Mouse (Mus musculus): ENCODE data around the gene A630010A05Rik. TPM values are rescaled to one million over a fixed set of nuclear protein-coding genes. Genes with fewer than 3 reads are reported as not detected.
"Not testable (repeated sequence)": the region's sequence is repeated elsewhere in the genome, so short reads cannot be mapped to it uniquely, and the experiment has no call there.

A630010A05Rik gene
- not detected in 2 replicates for polyA plus RNA-seq (2016; fragmentation: Nextera tagmentation; extraction: Ambion mirVana)

DNA sequence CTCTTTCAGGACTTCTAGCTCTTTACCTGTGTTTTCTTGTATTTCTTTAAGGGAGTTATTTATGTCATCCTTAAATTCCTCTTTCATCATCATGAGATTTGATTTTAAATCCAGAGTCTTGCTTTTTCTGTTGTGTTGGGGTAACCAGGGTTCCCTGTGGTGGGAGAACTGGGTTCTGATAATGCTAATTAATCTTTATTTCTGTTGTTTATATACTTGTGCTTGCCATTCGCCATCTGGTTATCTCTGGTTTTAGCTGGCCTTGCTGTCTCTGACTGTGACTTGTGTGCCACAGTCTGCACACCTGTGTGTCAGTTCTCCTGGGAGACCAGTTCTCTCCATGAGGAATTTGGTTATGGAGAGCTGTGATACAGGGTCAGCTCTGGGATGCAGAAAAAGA is at the start of gene A630010A05Rik:
A630010A05Rik (plus strand) TSS at position 301 of the 400 bp plus-strand sequence.
- Histone ChIP-seq H3K27me3 (ENCODE audit: insufficient read depth, poor library complexity, severe bottlenecking) (no peaks in the 10 kb centered on the region), H3K27ac (no peak within 1 kb of the TSS), H3K9me3 (no peaks in the 10 kb centered on the region), H3K4me1 (no peaks in the 10 kb centered on the region), H3K4me3 (no peak within 1 kb of the TSS), H3K36me3 (no peaks in the 10 kb centered on the region)
- no peak for DNase-seq (ENCODE audit: low spot score)
- 71% methylated on average over 1 of the region's 1 CpGs for WGBS

DNA sequence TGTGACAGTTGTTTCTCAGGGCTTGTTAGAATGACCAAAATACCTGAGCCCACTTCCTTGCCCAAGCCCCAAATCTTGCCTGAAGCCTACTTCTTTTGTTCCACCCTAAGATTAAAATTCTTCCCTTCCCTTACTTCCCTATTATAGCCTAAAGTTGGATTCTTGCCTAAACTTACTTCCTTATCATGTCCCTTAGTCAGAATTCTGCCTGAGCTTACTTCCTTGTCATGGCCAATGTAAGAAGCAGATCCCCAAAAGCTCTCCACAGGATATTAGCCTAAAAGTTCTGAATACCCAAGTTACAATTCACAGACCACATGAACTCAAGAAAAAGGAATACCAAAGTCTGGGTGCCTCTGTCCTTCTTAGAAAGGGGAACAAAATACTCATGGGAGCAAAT is 26.4 kb upstream of the A630010A05Rik start:
- no peak overlapping the region for H3K27ac ChIP-seq
- no peaks in the 10 kb centered on the region for H3K4me1 ChIP-seq
- no peaks in the 10 kb centered on the region for H3K9me3 ChIP-seq
- no peak overlapping the region for H3K4me3 ChIP-seq
- no peaks in the 10 kb centered on the region for H3K36me3 ChIP-seq
- no peaks in the 10 kb centered on the region for H3K27me3 ChIP-seq (ENCODE audit: insufficient read depth, poor library complexity, severe bottlenecking)
- no peak for DNase-seq (ENCODE audit: low spot score)

DNA sequence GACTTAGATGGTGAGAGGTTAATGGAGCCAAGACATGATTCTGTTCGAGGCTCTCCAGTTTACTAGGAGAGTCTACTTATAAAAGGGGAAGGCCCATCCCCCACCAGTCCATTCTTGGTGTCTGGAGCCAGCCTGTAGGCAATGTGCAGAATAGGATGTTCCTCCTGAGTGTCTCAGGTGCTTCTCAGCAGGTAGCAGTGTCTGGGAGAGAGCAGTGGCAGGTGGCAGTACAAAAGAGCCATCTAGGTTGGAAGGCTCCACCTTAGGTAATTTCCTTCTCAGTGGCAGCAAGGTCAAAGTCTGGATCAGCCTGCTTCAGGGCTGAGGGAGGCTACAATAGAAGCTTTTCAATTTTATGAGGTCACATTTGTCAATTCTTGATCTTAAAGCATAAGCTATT is 4.9 kb upstream of the A630010A05Rik start:
- not testable (repeated sequence) for DNase-seq (ENCODE audit: low spot score); H3K4me3 ChIP-seq; H3K36me3 ChIP-seq; H3K27me3 ChIP-seq (ENCODE audit: insufficient read depth, poor library complexity, severe bottlenecking); H3K4me1 ChIP-seq; H3K27ac ChIP-seq; H3K9me3 ChIP-seq
- 50% methylated on average over 1 of the region's 1 CpGs for WGBS

Other genes starting within 250 kb of the A630010A05Rik start
- gene Fopnl, start 244.9 kb upstream of the A630010A05Rik start, polyA plus RNA-seq (2016; fragmentation: Nextera tagmentation; extraction: Ambion mirVana): 111 and 119 TPM in 2 replicates
- 2.8 and 4.9 TPM in 2 replicates for gene Abcc1, start 200.8 kb upstream of the A630010A05Rik start, polyA plus RNA-seq (2016; fragmentation: Nextera tagmentation; extraction: Ambion mirVana)

All from heart, embryonic 10.5 days (tissue).